Mouse (Mus musculus) lung, adult 18-20 months (tissue): ENCODE data around the gene Rap1b.

ENCODE experiments used
- DNase-seq, 2 experiments: peaks; one replicate each; pipeline ENCODE4 v3.0.0; 2022; ENCODE audit warnings: mixed read lengths in 2 of 2

Gene Rap1b

GRCm38 (mm10) chr10:117816721-117817120, 29.1 kb downstream of the Rap1b start:
- DNase-seq = no peak

- DNase-seq = no peak
Measured at GRCm38 (mm10) chr10:117812501-117812900, 33.3 kb downstream of the Rap1b start.

GRCm38 (mm10) chr10:117811555-117811954, 34.3 kb downstream of the Rap1b start:
- DNase-seq = no peak

GRCm38 (mm10) chr10:117810506-117810905, 35.3 kb downstream of the Rap1b start:
- DNase-seq = no peak

- no peak for DNase-seq
Measured at GRCm38 (mm10) chr10:117808068-117808467, 37.8 kb downstream of the Rap1b start.

GRCm38 (mm10) chr10:117805919-117806318, 39.9 kb downstream of the Rap1b start:
- DNase-seq = no peak

GRCm38 (mm10) chr10:117803870-117804850, 41.7 kb downstream of the Rap1b start:
- no peak for DNase-seq

- DNase-seq = no peak
Measured at GRCm38 (mm10) chr10:117801886-117802285, 43.9 kb downstream of the Rap1b start.

GRCm38 (mm10) chr10:117799806-117800205, 46.0 kb downstream of the Rap1b start:
- no peak for DNase-seq

GRCm38 (mm10) chr10:117798436-117799035, 47.3 kb downstream of the Rap1b start:
- no peak for DNase-seq

- DNase-seq = no peak
Measured at GRCm38 (mm10) chr10:117797684-117798083, 48.2 kb downstream of the Rap1b start.

GRCm38 (mm10) chr10:117797106-117797505, 48.7 kb downstream of the Rap1b start:
- no peak for DNase-seq

- no peak for DNase-seq
Measured at GRCm38 (mm10) chr10:117796181-117796580, 49.7 kb downstream of the Rap1b start.

GRCm38 (mm10) chr10:117795206-117795605, 50.6 kb downstream of the Rap1b start:
- no peak for DNase-seq

GRCm38 (mm10) chr10:117793436-117794030, 52.3 kb downstream of the Rap1b start:
- no peak for DNase-seq

GRCm38 (mm10) chr10:117792141-117793091, 53.4 kb downstream of the Rap1b start, which contains the start of gene Nup107:
Nup107 (minus strand) TSS chr10:117792705.
- peak; percentile 100 for DNase-seq

GRCm38 (mm10) chr10:117791171-117791470, 54.7 kb downstream of the Rap1b start:
- no peak for DNase-seq

- DNase-seq = no peak
Measured at GRCm38 (mm10) chr10:117790421-117791170, 55.2 kb downstream of the Rap1b start.

GRCm38 (mm10) chr10:117790011-117790410, 55.8 kb downstream of the Rap1b start:
- DNase-seq = no peak

GRCm38 (mm10) chr10:117784646-117785045, 61.2 kb downstream of the Rap1b start:
- no peak for DNase-seq

GRCm38 (mm10) chr10:117783786-117784420, 61.9 kb downstream of the Rap1b start:
- DNase-seq = no peak
